ENCODE assay signal across 9 mouse cellular contexts in the genomic region with DNA sequence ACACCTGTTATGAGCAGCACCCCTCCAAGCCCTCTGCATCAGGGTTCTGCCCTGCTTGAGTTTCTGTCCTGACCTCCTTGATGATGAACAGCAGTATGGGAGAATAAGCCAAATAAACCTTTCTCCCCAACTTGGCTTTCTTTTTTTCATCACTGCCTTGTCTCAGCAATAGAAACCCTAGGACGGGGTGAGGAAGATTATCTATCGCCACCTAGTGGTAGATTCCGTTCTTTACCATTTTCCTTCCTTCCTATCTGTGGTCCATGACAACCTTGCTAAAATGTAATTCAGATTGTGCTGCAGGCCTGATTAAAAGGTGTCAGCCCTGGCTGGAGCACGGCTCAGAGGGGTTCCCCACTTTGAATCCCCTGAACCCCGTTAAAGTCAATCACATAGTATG. TPM values are rescaled to one million over a fixed set of nuclear protein-coding genes. Genes with fewer than 3 reads are reported as not detected.
DNase-seq lines count a peak whose midpoint lies in the region; ATAC-seq and TF ChIP-seq lines count a peak whose summit lies in the region.
"Had no signal": no experiment of that assay in that cellular context is flagged by ENCODE, and none has a peak within 500 bp of the region (broad histone marks: within the 10 kb centered on the region; RNA-seq: fewer than 3 reads in every experiment).

No protein-coding gene starts in this region.

- intact Hi-C loops in heart, adult 2 months (cut with DNase I), result loop anchor here (5.0 kb wide), 1 partner anchor 225 kb away; no protein-coding TSS in a partner anchor
- intact Hi-C loops in heart, postnatal 25 days (cut with DNase I), result loop anchor here (5.0 kb wide), 2 partner anchors 40 to 225 kb away; a partner anchor contains a TSS

- H3K36me3 ChIP-seq in heart, adult 2 months (ENCODE audit: control insufficient read depth, insufficient read depth, low read length), result no peaks in the 10 kb centered on the region
- H3K36me3 ChIP-seq in kidney, postnatal 0 days (ENCODE audit: insufficient read depth, low read length), result no peaks in the 10 kb centered on the region
- H3K36me3 ChIP-seq: limb, embryonic 13.5 days had no signal

- no peaks in the 10 kb centered on the region for H3K79me2 ChIP-seq in heart, adult 2 months (replicated peaks; ENCODE audit: control insufficient read depth, insufficient read depth, low read length)

- no peak overlapping the region for H3K9ac ChIP-seq in heart, adult 2 months (ENCODE audit: low read depth, low read length)
- no peak overlapping the region for H3K9ac ChIP-seq in kidney, postnatal 0 days (ENCODE audit: low read depth, low read length)
- H3K9ac ChIP-seq: limb, embryonic 13.5 days had no signal

- 0% methylated on average over 5 of the region's 5 CpGs for WGBS in heart, adult 2 months
- WGBS in kidney, postnatal 0 days, result 3% methylated on average over 5 of the region's 5 CpGs

- H3K27ac ChIP-seq in heart, adult 2 months, result no peak overlapping the region
- no peak overlapping the region for H3K27ac ChIP-seq in kidney, postnatal 0 days
- H3K27ac ChIP-seq: limb, embryonic 13.5 days had no signal

- no peak overlapping the region for H3K4me2 ChIP-seq in kidney, postnatal 0 days (ENCODE audit: low read length)
- H3K4me2 ChIP-seq: limb, embryonic 13.5 days had no signal

- no peak for TF ChIP-seq EP300 in heart, adult 2 months (IDR thresholded peaks at IDR 0.05; ENCODE audit: insufficient read depth, low read depth, low read length)

- TF ChIP-seq CTCF in heart, adult 2 months (IDR thresholded peaks at IDR 0.05), result peak; percentile 83
- TF ChIP-seq CTCF in kidney, postnatal 0 days (IDR thresholded peaks at IDR 0.05; ENCODE audit: low read depth), result peak; percentile 87

- H3K4me1 ChIP-seq in heart, adult 2 months (ENCODE audit: control insufficient read depth, insufficient read depth, low read length), result no peaks in the 10 kb centered on the region
- H3K4me1 ChIP-seq in kidney, postnatal 0 days (replicated peaks; ENCODE audit: insufficient read depth, low read length), result no peaks in the 10 kb centered on the region

- DNase-seq in heart, adult 2 months, result no peak
- DNase-seq in heart, postnatal 25 days (ENCODE audit: low spot score), result no peak
- DNase-seq in 3T3-L1 (ENCODE audit: low read depth, low spot score), result peak; percentile 82
- peak; percentile 56 for DNase-seq in Muller cell, postnatal 12 days (ENCODE audit: inconsistent ontology term)
- DNase-seq in embryo, embryonic 11.5 days (ENCODE audit: low read depth, low spot score), result peak; percentile 55
- DNase-seq in kidney, postnatal 0 days (ENCODE audit: low spot score), result peak; percentile 86
- peak; percentile 5 to 13 for DNase-seq in natural killer cell, adult 2 months (ENCODE audit: low spot score in 2 of 2)
- DNase-seq in frontal cortex, postnatal 25 days (ENCODE audit: low spot score in 2 of 2), result no peak

- H3K27me3 ChIP-seq in heart, adult 2 months (ENCODE audit: control insufficient read depth, insufficient read depth, low read length), result no peaks in the 10 kb centered on the region
- no peaks in the 10 kb centered on the region for H3K27me3 ChIP-seq in kidney, postnatal 0 days (ENCODE audit: insufficient read depth, low read length)
- H3K27me3 ChIP-seq: limb, embryonic 13.5 days had no signal

- no peaks in the 10 kb centered on the region for H3K9me3 ChIP-seq in kidney, postnatal 0 days (replicated peaks; ENCODE audit: low read length)
- H3K9me3 ChIP-seq: limb, embryonic 13.5 days had no signal

- no peak overlapping the region for H3K4me3 ChIP-seq in heart, adult 2 months
- H3K4me3 ChIP-seq in kidney, postnatal 0 days (replicated peaks; ENCODE audit: low read depth, low read length), result no peak overlapping the region
- H3K4me3 ChIP-seq: limb, embryonic 13.5 days had no signal

- ATAC-seq in kidney, postnatal 0 days (replicated peaks; ENCODE audit: low FRiP score, low read depth), result no peak

- no peak for TF ChIP-seq POLR2A in heart, adult 2 months (IDR thresholded peaks at IDR 0.05; ENCODE audit: insufficient read depth, low read depth, low read length)

RNA-seq across cellular contexts. Expression of a gene that starts 16.9 kb away (rescaled TPM):
- total RNA-seq in heart, adult 2 months (2021), result not detected
- 0.61 TPM in 1 of 2 replicates, not detected in the other for polyA plus RNA-seq in heart, adult 2 months (2012; rRNA removed)
- total RNA-seq in heart, postnatal 25 days (2021), result under 1 TPM in 1 of 2 experiments, not detected in 1; 0.08 TPM
- polyA plus RNA-seq in kidney, postnatal 0 days (2015; fragmentation: Nextera tagmentation; extraction: Ambion mirVana), result 3.7 and 4.1 TPM in 2 replicates

RNA-seq across cellular contexts. Expression of a gene that starts 37.6 kb away (rescaled TPM):
- total RNA-seq in heart, adult 2 months (2021), result 10 to 100 TPM; 18.3 to 19.0 TPM
- polyA plus RNA-seq in heart, adult 2 months (2012; rRNA removed), result 9.2 and 17.7 TPM in 2 replicates
- 10 to 100 TPM; 17.0 to 18.8 TPM for total RNA-seq in heart, postnatal 25 days (2021)
- 8.4 and 8.8 TPM in 2 replicates for polyA plus RNA-seq in kidney, postnatal 0 days (2015; fragmentation: Nextera tagmentation; extraction: Ambion mirVana)

RNA-seq across cellular contexts. Expression of a gene that starts 38.0 kb away (rescaled TPM):
- 1 to 10 TPM; 7.1 to 7.3 TPM for total RNA-seq in heart, adult 2 months (2021)
- polyA plus RNA-seq in heart, adult 2 months (2012; rRNA removed), result 7.1 and 10.9 TPM in 2 replicates
- 1 to 10 TPM; 7.0 to 7.6 TPM for total RNA-seq in heart, postnatal 25 days (2021)
- polyA plus RNA-seq in kidney, postnatal 0 days (2015; fragmentation: Nextera tagmentation; extraction: Ambion mirVana), result 27.3 and 28.5 TPM in 2 replicates

Comparison
In these comparisons a context has a peak if more than half of its experiments do, and no peak if none do; other contexts are left out.
1. DNase-seq: peak in 3T3-L1 (single experiment), Muller cell, postnatal 12 days (single experiment), embryo, embryonic 11.5 days (single experiment), kidney, postnatal 0 days (single experiment) and natural killer cell, adult 2 months (2 of 2); none in heart, adult 2 months (0 of 2), heart, postnatal 25 days (single experiment) and frontal cortex, postnatal 25 days (0 of 2).